Mouse (Mus musculus): ENCODE data around the gene Defb29. TPM values are rescaled to one million over a fixed set of nuclear protein-coding genes. Genes with fewer than 3 reads are reported as not detected.

Gene Defb29
- polyA plus RNA-seq (2012; rRNA removed) (not detected in 2 replicates), polyA plus RNA-seq (2014; fragmentation: Nextera tagmentation; extraction: Ambion mirVana) (not detected in 2 replicates)

- Histone ChIP-seq H3K4me1 (replicated peaks; ENCODE audit: control insufficient read depth in 2 of 2, insufficient read depth in 2 of 2, low read length in 1 of 2) (no peaks in the 10 kb centered on the region), H3K27ac (no peak within 1 kb of the TSS), H3K36me3 (replicated peaks; ENCODE audit: control insufficient read depth, insufficient read depth, low read depth) (no peaks in the 10 kb centered on the region), H3K9ac (replicated peaks) (no peak within 1 kb of the TSS), H3K9me3 (ENCODE audit: control insufficient read depth, low read length) (no peaks in the 10 kb centered on the region; the same call in 1 of the 2 replicates), H3K4me3 (ENCODE audit: insufficient read depth in 1 of 2, low read depth in 2 of 2, low read length in 2 of 2) (no peak within 1 kb of the TSS), H3K4me2 (ENCODE audit: low read depth) (no peak within 1 kb of the TSS), H3K27me3 (ENCODE audit: control insufficient read depth, insufficient read depth, low read length) (no peaks in the 10 kb centered on the region)
- DNase-seq (ENCODE audit: low read depth in 3 of 3, low spot score in 3 of 3): no peak
- no peak for TF ChIP-seq EP300 (IDR thresholded peaks at IDR 0.05; ENCODE audit: low read depth)
- no peak for TF ChIP-seq CTCF (IDR thresholded peaks at IDR 0.05; ENCODE audit: low read depth)
- WGBS (ENCODE audit: insufficient replicate concordance): 45% methylated on average over 13 of the region's 13 CpGs
- no peak for ATAC-seq (ENCODE audit: insufficient read depth)
These were observed at the start of gene Defb29 for GRCm38 (mm10) chr2:152539944-152540710. Gene Defb29 (minus strand): TSS chr2:152540098.

- 40% methylated on average over 6 of the region's 6 CpGs for WGBS (ENCODE audit: insufficient replicate concordance)
- no peak overlapping the region for H3K27ac ChIP-seq
- H3K9ac ChIP-seq (replicated peaks): no peak overlapping the region
- no peaks in the 10 kb centered on the region for H3K27me3 ChIP-seq (ENCODE audit: control insufficient read depth, insufficient read depth, low read length)
- no peak overlapping the region for H3K4me3 ChIP-seq (ENCODE audit: insufficient read depth in 1 of 2, low read depth in 2 of 2, low read length in 2 of 2)
- H3K36me3 ChIP-seq (replicated peaks; ENCODE audit: control insufficient read depth, insufficient read depth, low read depth): no peaks in the 10 kb centered on the region
- no peak for ATAC-seq (ENCODE audit: insufficient read depth)
- no peak overlapping the region for H3K4me2 ChIP-seq (ENCODE audit: low read depth)
- no peaks in the 10 kb centered on the region for H3K4me1 ChIP-seq (replicated peaks; ENCODE audit: control insufficient read depth in 2 of 2, insufficient read depth in 2 of 2, low read length in 1 of 2)
- H3K9me3 ChIP-seq (ENCODE audit: control insufficient read depth, low read length): no peaks in the 10 kb centered on the region
- no peak for DNase-seq (ENCODE audit: low read depth in 3 of 3, low spot score in 3 of 3)
- TF ChIP-seq EP300 (IDR thresholded peaks at IDR 0.05; ENCODE audit: low read depth) (no peak), CTCF (IDR thresholded peaks at IDR 0.05; ENCODE audit: low read depth) (no peak)
These were observed 49.1 kb upstream of the Defb29 start for GRCm38 (mm10) chr2:152589021-152589420.

GRCm38 (mm10) chr2:152588450-152588849 is 48.6 kb upstream of the Defb29 start:
- Histone ChIP-seq H3K27ac (no peak overlapping the region), H3K36me3 (replicated peaks; ENCODE audit: control insufficient read depth, insufficient read depth, low read depth) (no peaks in the 10 kb centered on the region), H3K4me2 (ENCODE audit: low read depth) (no peak overlapping the region), H3K27me3 (ENCODE audit: control insufficient read depth, insufficient read depth, low read length) (no peaks in the 10 kb centered on the region), H3K9ac (replicated peaks) (no peak overlapping the region), H3K4me1 (replicated peaks; ENCODE audit: control insufficient read depth in 2 of 2, insufficient read depth in 2 of 2, low read length in 1 of 2) (no peaks in the 10 kb centered on the region), H3K4me3 (ENCODE audit: insufficient read depth in 1 of 2, low read depth in 2 of 2, low read length in 2 of 2) (no peak overlapping the region), H3K9me3 (ENCODE audit: control insufficient read depth, low read length) (no peaks in the 10 kb centered on the region)
- DNase-seq (ENCODE audit: low read depth in 3 of 3, low spot score in 3 of 3) (no peak), ATAC-seq (ENCODE audit: insufficient read depth) (no peak)
- 41% methylated on average over 2 of the region's 2 CpGs for WGBS (ENCODE audit: insufficient replicate concordance)
- TF ChIP-seq EP300 (IDR thresholded peaks at IDR 0.05; ENCODE audit: low read depth): no peak
- TF ChIP-seq CTCF (IDR thresholded peaks at IDR 0.05; ENCODE audit: low read depth): no peak

GRCm38 (mm10) chr2:152586926-152587560 is 47.1 kb upstream of the Defb29 start:
- Histone ChIP-seq H3K36me3 (replicated peaks; ENCODE audit: control insufficient read depth, insufficient read depth, low read depth) (no peaks in the 10 kb centered on the region), H3K9me3 (ENCODE audit: control insufficient read depth, low read length) (no peaks in the 10 kb centered on the region), H3K4me2 (ENCODE audit: low read depth) (no peak overlapping the region), H3K27me3 (ENCODE audit: control insufficient read depth, insufficient read depth, low read length) (no peaks in the 10 kb centered on the region), H3K4me3 (ENCODE audit: insufficient read depth in 1 of 2, low read depth in 2 of 2, low read length in 2 of 2) (no peak overlapping the region), H3K9ac (replicated peaks) (no peak overlapping the region), H3K27ac (no peak overlapping the region), H3K4me1 (replicated peaks; ENCODE audit: control insufficient read depth in 2 of 2, insufficient read depth in 2 of 2, low read length in 1 of 2) (no peaks in the 10 kb centered on the region)
- ATAC-seq (ENCODE audit: insufficient read depth) (no peak), DNase-seq (ENCODE audit: low read depth in 3 of 3, low spot score in 3 of 3) (no peak)
- WGBS (ENCODE audit: insufficient replicate concordance): 47% methylated on average over 4 of the region's 4 CpGs
- TF ChIP-seq CTCF (IDR thresholded peaks at IDR 0.05; ENCODE audit: low read depth) (peak; percentile 39), EP300 (IDR thresholded peaks at IDR 0.05; ENCODE audit: low read depth) (no peak)

GRCm38 (mm10) chr2:152580612-152581011 is 40.7 kb upstream of the Defb29 start:
- H3K27ac ChIP-seq: no peak overlapping the region
- no peaks in the 10 kb centered on the region for H3K36me3 ChIP-seq (replicated peaks; ENCODE audit: control insufficient read depth, insufficient read depth, low read depth)
- no peaks in the 10 kb centered on the region for H3K4me1 ChIP-seq (replicated peaks; ENCODE audit: control insufficient read depth in 2 of 2, insufficient read depth in 2 of 2, low read length in 1 of 2)
- 58% methylated on average over 11 of the region's 11 CpGs for WGBS (ENCODE audit: insufficient replicate concordance)
- no peak overlapping the region for H3K4me2 ChIP-seq (ENCODE audit: low read depth)
- no peaks in the 10 kb centered on the region for H3K9me3 ChIP-seq (ENCODE audit: control insufficient read depth, low read length)
- ATAC-seq (ENCODE audit: insufficient read depth) (no peak), DNase-seq (ENCODE audit: low read depth in 3 of 3, low spot score in 3 of 3) (no peak)
- no peaks in the 10 kb centered on the region for H3K27me3 ChIP-seq (ENCODE audit: control insufficient read depth, insufficient read depth, low read length)
- H3K9ac ChIP-seq (replicated peaks): no peak overlapping the region
- H3K4me3 ChIP-seq (ENCODE audit: insufficient read depth in 1 of 2, low read depth in 2 of 2, low read length in 2 of 2): no peak overlapping the region
- TF ChIP-seq EP300 (IDR thresholded peaks at IDR 0.05; ENCODE audit: low read depth): no peak
- no peak for TF ChIP-seq CTCF (IDR thresholded peaks at IDR 0.05; ENCODE audit: low read depth)
